Mouse (Mus musculus) embryonic facial prominence, embryonic 13.5 days (tissue): Measurements from ENCODE around the gene Rnd1. TPM values are rescaled to one million over a fixed set of nuclear protein-coding genes. Genes with fewer than 3 reads are reported as not detected.
A peak's percentile ranks its signal among the peaks of the same experiment; 100 is the strongest.

Experiments
- ATAC-seq: fragments of 200-750 bp; cut with Nextera tagmentation; 2 replicates; pipeline ENCODE4 v1.8.0; 2017; ENCODE audit warnings: low read depth; ENCODE audit not compliant: insufficient number of reproducible peaks, insufficient read depth, low FRiP score, low TSS enrichment
- H3K27ac ChIP-seq: fragments of 300-500 bp; sonication (generic); 2 replicates; pipeline ENCODE4 v1.5.1; 2015; ENCODE audit warnings: moderate library complexity, mild to moderate bottlenecking, inconsistent platforms
- H3K27me3 ChIP-seq: fragments of 300-500 bp; sonication (generic); 2 replicates; pipeline ENCODE4 v1.6.1; 2015; ENCODE audit warnings: mild to moderate bottlenecking, inconsistent platforms
- H3K36me3 ChIP-seq: fragments of 300-500 bp; sonication (generic); 2 replicates; pipeline ENCODE4 v1.6.1; 2015; ENCODE audit warnings: mild to moderate bottlenecking, inconsistent platforms
- H3K4me1 ChIP-seq: fragments of 300-500 bp; sonication (generic); 2 replicates; pipeline ENCODE4 v1.6.1; 2015; ENCODE audit warnings: inconsistent platforms
- H3K4me2 ChIP-seq: fragments of 300-500 bp; sonication (generic); 2 replicates; pipeline ENCODE4 v1.6.1; 2015; ENCODE audit warnings: moderate library complexity, mild to moderate bottlenecking, inconsistent platforms
- H3K4me3 ChIP-seq: fragments of 300-500 bp; sonication (generic); 2 replicates; pipeline ENCODE4 v1.5.1; 2015; ENCODE audit warnings: mild to moderate bottlenecking, inconsistent platforms
- H3K9ac ChIP-seq: fragments of 300-500 bp; sonication (generic); 2 replicates; pipeline ENCODE4 v1.6.1; 2015; ENCODE audit warnings: mild to moderate bottlenecking, inconsistent platforms
- H3K9me3 ChIP-seq: fragments of 300-500 bp; sonication (generic); 2 replicates; pipeline ENCODE4 v1.6.1; 2016; ENCODE audit warnings: inconsistent platforms
- WGBS: fragments of 180-500 bp; shearing (Covaris S2); methylation state at CpG from one replicate; pipeline ENCODE4 v1.1.7; 2015; ENCODE audit warnings: mixed read lengths; 5-methylcytosine and 5-hydroxymethylcytosine counted together
- polyA plus RNA-seq: library from polyadenylated mRNA; unstranded; fragments of >200 nt; fragmentation: Nextera tagmentation; extraction: Ambion mirVana; gene quantifications from 2 replicates; pipeline ENCODE4 v1.2.1, GENCODE M21; 2015

Gene Rnd1
- polyA plus RNA-seq, 1 experiment from 2014 or later, result 0.59 TPM

DNA sequence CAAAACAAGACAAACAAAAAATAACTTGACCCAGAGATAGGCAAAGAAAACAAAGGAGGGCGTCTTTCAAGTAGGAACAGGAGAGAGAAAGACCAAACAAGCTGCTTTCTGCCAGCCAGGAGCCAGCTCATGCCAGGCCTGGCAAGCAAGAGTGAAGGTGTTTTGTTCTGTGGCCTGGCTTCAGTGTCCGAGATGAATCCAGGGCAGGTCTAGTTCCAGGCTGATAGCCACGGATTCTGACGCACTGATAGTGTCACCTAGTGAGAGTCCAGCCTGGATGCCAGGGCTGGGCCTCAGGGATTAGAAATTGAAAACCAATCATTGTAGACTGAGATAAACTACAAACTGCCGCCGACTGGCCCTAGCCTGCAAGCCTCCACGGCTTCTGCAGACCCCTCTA, 716 bp upstream of the Rnd1 start:
- no peak overlapping the region for H3K9ac ChIP-seq
- ATAC-seq, result no peak
- no peaks in the 10 kb centered on the region for H3K9me3 ChIP-seq
- H3K27ac ChIP-seq, result no peak overlapping the region
- H3K4me2 ChIP-seq, result no peak overlapping the region; the same call in 1 of the 2 replicates
- 68% methylated on average over 7 of the region's 7 CpGs for WGBS
- H3K27me3 ChIP-seq, result peaks cover 59% of the 10 kb centered on the region
- no peaks in the 10 kb centered on the region for H3K36me3 ChIP-seq
- H3K4me3 ChIP-seq, result no peak overlapping the region
- peaks cover 22% of the 10 kb centered on the region for H3K4me1 ChIP-seq

DNA sequence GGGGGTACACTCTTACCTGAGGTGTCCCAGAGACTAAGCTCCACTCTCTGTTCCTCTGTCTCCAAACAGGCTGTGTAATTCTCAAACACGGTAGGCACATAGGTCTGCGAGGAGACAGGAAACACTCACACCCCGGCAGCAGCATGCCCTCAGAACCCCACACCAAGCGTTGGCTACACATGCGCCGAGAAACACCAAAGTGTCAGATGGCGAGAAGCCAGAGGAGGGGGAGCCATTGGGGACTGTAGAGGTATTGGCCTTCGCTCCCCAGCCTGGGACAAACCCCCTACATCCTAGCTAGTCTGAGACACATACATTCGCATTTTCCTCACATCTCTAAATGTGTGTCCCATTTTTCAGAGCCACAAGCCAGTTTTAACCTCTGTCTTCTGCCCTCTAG, 790 bp downstream of the Rnd1 start:
- ATAC-seq, result no peak
- Histone ChIP-seq H3K4me2 (peak overlapping the region; percentile 80), H3K9ac (no peak overlapping the region), H3K36me3 (no peaks in the 10 kb centered on the region), H3K4me1 (peaks cover 22% of the 10 kb centered on the region), H3K4me3 (peak overlapping the region; percentile 42), H3K27ac (no peak overlapping the region), H3K27me3 (peaks cover 62% of the 10 kb centered on the region), H3K9me3 (no peaks in the 10 kb centered on the region)
- 4% methylated on average over 9 of the region's 9 CpGs for WGBS

- ATAC-seq, result no peak
- no peak overlapping the region for H3K27ac ChIP-seq
- peaks cover 22% of the 10 kb centered on the region for H3K4me1 ChIP-seq
- peak overlapping the region; percentile 22; the same call in 1 of the 2 replicates for H3K4me3 ChIP-seq
- H3K9me3 ChIP-seq, result no peaks in the 10 kb centered on the region
- no peaks in the 10 kb centered on the region for H3K36me3 ChIP-seq
- H3K27me3 ChIP-seq, result peaks cover 62% of the 10 kb centered on the region
- 9% methylated on average over 14 of the region's 14 CpGs for WGBS
- H3K9ac ChIP-seq, result peak overlapping the region; percentile 46; the same call in 1 of the 2 replicates
- peak overlapping the region; percentile 38 for H3K4me2 ChIP-seq
Observed at GRCm38 (mm10) chr15:98675634-98676250, 1.5 kb downstream of the Rnd1 start.

DNA sequence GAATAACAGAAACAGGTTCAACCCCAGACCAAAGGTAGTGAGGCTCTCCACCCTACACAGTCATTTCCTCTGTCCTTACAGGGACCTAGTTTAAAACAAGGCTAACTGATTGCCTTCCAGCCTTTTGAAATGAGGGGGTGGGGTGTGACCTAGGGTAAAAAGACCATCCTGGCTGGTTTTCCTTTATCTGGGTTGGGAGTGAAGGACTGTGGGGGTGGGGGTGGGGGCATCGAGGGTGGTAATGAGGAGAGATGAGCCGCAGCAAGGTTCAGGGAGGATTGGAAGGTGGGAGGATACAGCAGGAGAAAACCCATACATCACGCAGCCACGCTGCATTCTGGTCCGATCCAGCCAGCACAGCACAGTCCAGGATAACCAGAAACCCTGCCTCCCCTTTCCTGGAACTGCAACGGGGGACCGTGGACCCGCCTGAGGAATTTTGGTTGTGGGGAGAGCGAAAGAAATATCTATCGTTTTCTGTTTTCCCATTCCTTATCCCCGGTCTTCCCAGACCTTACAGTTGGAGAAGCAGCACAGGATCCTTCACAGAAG, 2.2 kb downstream of the Rnd1 start:
- peaks cover 65% of the 10 kb centered on the region for H3K27me3 ChIP-seq
- H3K4me1 ChIP-seq, result peaks cover 22% of the 10 kb centered on the region
- no peak for ATAC-seq
- H3K4me3 ChIP-seq, result 0 out of 2 replicates have a peak overlapping the region, but pooled peaks have one; percentile 6
- no peak overlapping the region for H3K27ac ChIP-seq
- no peaks in the 10 kb centered on the region for H3K9me3 ChIP-seq
- H3K36me3 ChIP-seq, result no peaks in the 10 kb centered on the region
- H3K4me2 ChIP-seq, result peak overlapping the region; percentile 38; the same call in 1 of the 2 replicates
- 19% methylated on average over 11 of the region's 11 CpGs for WGBS
- 0 out of 2 replicates have a peak overlapping the region, but pooled peaks have one; percentile 4 for H3K9ac ChIP-seq

DNA sequence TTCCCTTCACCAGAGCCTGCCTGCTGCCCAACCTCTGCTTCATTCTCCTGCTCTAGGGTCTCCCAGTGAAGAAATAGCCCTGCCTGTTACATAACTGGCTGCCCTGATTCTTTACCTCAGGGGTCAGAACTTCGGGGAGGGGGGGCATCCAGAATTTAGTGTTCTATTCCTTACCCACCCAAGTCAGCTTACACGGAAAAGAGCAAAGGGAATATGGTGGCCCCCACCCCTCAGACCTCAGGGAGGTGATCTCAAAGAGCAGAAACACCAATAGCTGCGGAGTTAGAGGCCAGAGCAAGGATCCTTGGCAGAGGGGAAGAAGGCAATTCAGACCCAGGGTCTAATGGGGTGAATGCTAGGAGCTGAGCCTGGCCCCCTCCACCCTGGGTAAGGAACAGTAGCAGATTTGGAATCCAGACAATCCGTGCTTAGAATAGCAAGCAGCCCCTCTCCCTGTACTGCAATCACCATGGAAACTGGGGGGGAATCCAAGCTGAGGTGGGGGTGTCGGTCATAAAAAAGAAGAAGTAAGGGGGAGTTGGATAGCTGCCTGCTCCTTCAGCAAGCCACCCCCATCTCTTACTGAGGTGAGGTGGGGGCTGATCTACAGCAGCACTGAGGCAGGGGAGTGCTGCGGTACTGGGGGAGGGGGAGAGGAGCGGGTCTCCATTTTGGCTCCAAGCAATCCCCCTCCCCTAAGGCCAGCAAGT, 2.8 kb downstream of the Rnd1 start:
- H3K9ac ChIP-seq, result 0 out of 2 replicates have a peak overlapping the region, but pooled peaks have one; percentile 4
- H3K4me3 ChIP-seq, result no peak overlapping the region
- H3K36me3 ChIP-seq, result no peaks in the 10 kb centered on the region
- no peak overlapping the region for H3K4me2 ChIP-seq
- ATAC-seq, result no peak
- no peak overlapping the region for H3K27ac ChIP-seq
- H3K27me3 ChIP-seq, result peaks cover 67% of the 10 kb centered on the region
- no peaks in the 10 kb centered on the region for H3K9me3 ChIP-seq
- peaks cover 22% of the 10 kb centered on the region for H3K4me1 ChIP-seq
- WGBS, result 38% methylated on average over 7 of the region's 7 CpGs

DNA sequence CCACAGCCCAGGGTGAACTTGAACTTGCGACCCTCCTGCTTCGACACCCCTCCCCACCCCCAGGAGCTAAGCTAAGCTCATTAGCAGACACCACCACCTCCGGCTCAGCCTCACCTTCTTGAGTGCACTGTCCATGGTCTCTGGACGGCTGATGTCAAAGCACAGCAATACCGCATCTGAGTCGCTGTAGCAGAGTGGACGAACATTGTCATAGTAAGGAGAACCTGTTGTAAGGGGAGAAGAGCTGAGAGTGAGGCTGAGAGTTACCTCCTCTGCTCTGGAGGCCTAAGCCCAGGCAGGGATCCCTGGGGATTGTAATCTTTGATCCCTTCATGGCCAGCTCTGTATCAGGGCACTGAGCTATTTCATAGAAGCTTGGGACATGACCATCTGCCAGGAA, 3.5 kb downstream of the Rnd1 start:
- ATAC-seq, result no peak
- WGBS, result 77% methylated on average over 7 of the region's 7 CpGs

GRCm38 (mm10) chr15:98672592-98672991, 4.7 kb downstream of the Rnd1 start:
- no peaks in the 10 kb centered on the region for H3K36me3 ChIP-seq
- peaks cover 22% of the 10 kb centered on the region for H3K4me1 ChIP-seq
- H3K9ac ChIP-seq, result no peak overlapping the region
- peaks cover 51% of the 10 kb centered on the region for H3K27me3 ChIP-seq
- no peak for ATAC-seq
- H3K9me3 ChIP-seq, result no peaks in the 10 kb centered on the region
- H3K27ac ChIP-seq, result no peak overlapping the region
- H3K4me3 ChIP-seq, result no peak overlapping the region
- 63% methylated on average over 4 of the region's 4 CpGs for WGBS
- H3K4me2 ChIP-seq, result no peak overlapping the region

More for the DNA sequence above, 3.5 kb downstream of the Rnd1 start:
- no peak overlapping the region for H3K4me3 ChIP-seq
- no peak overlapping the region for H3K9ac ChIP-seq
- H3K36me3 ChIP-seq, result no peaks in the 10 kb centered on the region
- peaks cover 22% of the 10 kb centered on the region for H3K4me1 ChIP-seq
- H3K4me2 ChIP-seq, result no peak overlapping the region
- no peaks in the 10 kb centered on the region for H3K9me3 ChIP-seq
- H3K27ac ChIP-seq, result no peak overlapping the region
- H3K27me3 ChIP-seq, result peaks cover 62% of the 10 kb centered on the region

DNA sequence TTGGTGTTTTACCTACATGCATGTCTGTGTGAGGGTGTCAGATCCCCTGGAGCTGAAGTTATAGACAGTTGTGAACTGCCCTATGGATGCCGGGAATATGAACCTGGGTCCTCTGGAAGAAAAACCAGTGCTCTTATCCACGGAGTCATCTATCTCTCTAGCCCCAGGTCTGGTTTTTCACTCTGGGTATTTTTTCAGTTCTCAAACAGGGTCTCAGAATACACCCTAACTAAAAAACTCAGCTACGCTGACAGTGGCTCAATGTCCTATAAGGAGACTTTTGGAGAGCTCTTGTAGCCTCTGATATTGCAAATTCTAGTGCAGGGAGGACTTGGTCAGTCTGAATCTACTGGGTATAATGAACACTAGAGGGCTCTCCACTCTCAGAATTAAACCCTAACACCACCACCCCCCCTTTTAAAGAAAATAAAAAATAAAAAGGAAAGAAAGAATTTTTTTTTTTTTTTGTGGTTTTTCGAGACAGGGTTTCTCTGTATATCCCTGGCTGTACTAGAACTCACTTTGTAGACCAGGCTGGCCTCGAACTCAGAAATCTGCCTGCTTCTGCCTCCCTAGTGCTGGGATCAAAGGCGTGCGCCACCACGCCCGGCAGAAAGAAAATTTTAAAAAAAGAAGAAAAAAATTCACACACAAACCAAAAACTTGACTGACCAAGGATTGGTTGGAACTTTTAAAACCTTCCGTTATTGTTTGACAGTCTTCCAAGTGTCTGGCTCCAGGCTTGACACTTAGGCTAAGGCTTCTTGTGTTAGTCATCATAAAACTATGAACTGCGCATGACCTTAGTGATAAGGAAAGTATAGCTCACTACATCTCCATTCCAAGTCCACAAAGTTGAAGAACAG, 13.0 kb downstream of the Rnd1 start:
- WGBS, result 76% methylated on average over 11 of the region's 11 CpGs
- H3K4me3 ChIP-seq, result no peak overlapping the region
- no peaks in the 10 kb centered on the region for H3K9me3 ChIP-seq
- H3K9ac ChIP-seq, result no peak overlapping the region
- peaks cover 11% of the 10 kb centered on the region for H3K36me3 ChIP-seq
- no peaks in the 10 kb centered on the region for H3K27me3 ChIP-seq
- no peak for ATAC-seq
- H3K4me1 ChIP-seq, result peaks cover 13% of the 10 kb centered on the region; the same call in 1 of the 2 replicates
- H3K27ac ChIP-seq, result no peak overlapping the region
- no peak overlapping the region for H3K4me2 ChIP-seq

DNA sequence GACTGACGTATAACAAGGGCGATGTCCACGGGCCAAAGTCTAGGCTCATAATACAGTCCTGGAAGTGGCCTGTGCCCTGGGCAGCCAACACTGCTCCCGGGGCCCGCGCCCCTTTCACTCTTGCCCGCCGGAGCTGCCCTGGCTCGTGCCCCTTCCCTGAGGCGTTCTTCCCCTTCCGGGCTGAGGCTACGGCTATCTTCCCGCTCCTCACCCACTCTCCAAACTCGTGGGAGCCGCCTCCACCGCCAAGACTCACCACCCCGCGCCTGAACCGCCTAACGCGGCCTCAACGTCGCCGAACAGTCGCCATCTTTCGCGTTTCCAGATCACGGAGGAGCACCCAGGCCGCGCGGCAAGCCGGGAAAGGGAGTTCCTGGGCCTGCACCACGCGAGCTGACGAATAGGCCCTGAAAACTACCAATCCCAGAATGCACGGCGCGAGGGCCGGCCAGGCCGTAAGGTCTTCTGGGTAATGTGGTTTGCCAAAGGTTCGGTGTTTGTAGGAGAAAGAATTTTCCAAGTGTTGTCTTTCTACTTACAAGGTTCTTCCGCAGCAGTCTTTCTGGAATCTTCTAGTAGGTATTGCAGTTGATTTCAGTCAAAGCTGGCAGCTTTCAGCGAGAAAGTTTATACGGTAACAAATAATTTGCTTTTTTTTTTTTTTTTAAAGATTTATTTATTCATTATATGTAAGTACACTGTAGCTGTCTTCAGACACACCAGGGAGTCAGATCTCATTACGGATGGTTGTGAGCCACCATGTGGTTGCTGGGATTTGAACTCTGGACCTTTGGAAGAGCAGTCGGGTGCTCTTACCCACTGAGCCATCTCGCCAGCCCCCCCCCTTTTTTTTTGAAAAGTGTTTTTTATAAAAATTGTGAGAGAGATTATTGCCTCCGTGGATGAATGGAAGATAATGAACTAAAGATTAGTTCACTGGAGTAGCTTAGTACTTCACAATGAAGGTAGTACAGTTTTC, 14.4 kb downstream of the Rnd1 start, which contains the start of gene Ddx23:
Gene Ddx23, minus strand, starts transcription at position 328 of the 979 bp plus-strand sequence.
- Histone ChIP-seq H3K27me3 (no peaks in the 10 kb centered on the region), H3K36me3 (peaks cover 25% of the 10 kb centered on the region), H3K4me2 (peak within 1 kb of the TSS; percentile 79), H3K9me3 (no peaks in the 10 kb centered on the region), H3K4me1 (peaks cover 13% of the 10 kb centered on the region; the same call in 1 of the 2 replicates), H3K9ac (peak within 1 kb of the TSS; percentile 97), H3K27ac (peak within 1 kb of the TSS; percentile 93), H3K4me3 (peak within 1 kb of the TSS; percentile 88)
- ATAC-seq, result peak; percentile 90
- 4% methylated on average over 48 of the region's 48 CpGs for WGBS

DNA sequence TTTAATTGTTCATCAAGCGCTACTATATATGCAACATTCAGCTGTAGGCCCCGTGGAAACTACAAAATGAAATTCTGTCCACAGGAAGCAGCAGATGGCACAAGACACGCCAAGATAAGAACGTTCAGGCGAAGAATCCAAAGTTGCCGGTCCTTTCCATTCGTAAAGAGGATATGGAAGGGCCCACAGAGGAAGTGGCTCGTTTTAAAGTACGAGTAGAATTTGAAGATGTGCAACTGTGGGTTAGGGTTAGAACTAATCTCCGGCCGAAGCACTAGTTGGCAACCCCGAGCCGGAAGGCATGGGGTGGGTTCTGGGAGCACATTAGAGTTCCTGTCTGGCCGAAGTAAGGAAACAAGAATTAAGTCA, 15.1 kb downstream of the Rnd1 start:
- under 1% methylated on average over 14 of the region's 14 CpGs for WGBS
- no peak for ATAC-seq
- peaks cover 13% of the 10 kb centered on the region; the same call in 1 of the 2 replicates for H3K4me1 ChIP-seq
- H3K4me2 ChIP-seq, result peak overlapping the region; percentile 79
- H3K27me3 ChIP-seq, result no peaks in the 10 kb centered on the region
- H3K27ac ChIP-seq, result peak overlapping the region; percentile 93
- H3K9ac ChIP-seq, result peak overlapping the region; percentile 97
- H3K9me3 ChIP-seq, result no peaks in the 10 kb centered on the region
- H3K4me3 ChIP-seq, result peak overlapping the region; percentile 88
- peaks cover 32% of the 10 kb centered on the region for H3K36me3 ChIP-seq
